Mouse (Mus musculus): ENCODE data around the gene Mapk12. TPM values are rescaled to one million over a fixed set of nuclear protein-coding genes. Genes with fewer than 3 reads are reported as not detected.

The Mapk12 gene
- polyA plus RNA-seq, 1 experiment from 2014 or later, result 14.4 TPM

- peak within 1 kb of the TSS; percentile 90 for H3K27ac ChIP-seq (ENCODE audit: low read length)
- H3K36me3 ChIP-seq (ENCODE audit: insufficient read depth, low read length), result no peaks in the 10 kb centered on the region
- DNase-seq (ENCODE audit: low spot score) (peak; percentile 94), ATAC-seq (peak; percentile 87)
- TF ChIP-seq EP300 (IDR thresholded peaks at IDR 0.05) (no peak), CTCF (IDR thresholded peaks at IDR 0.05) (no peak)
- H3K4me1 ChIP-seq (ENCODE audit: insufficient read depth, low read depth, low read length), result peaks cover 41% of the 10 kb centered on the region
- peak within 1 kb of the TSS; percentile 81 for H3K4me2 ChIP-seq (replicated peaks; ENCODE audit: low read depth, low read length)
- H3K4me3 ChIP-seq (ENCODE audit: low read depth, low read length), result peak within 1 kb of the TSS; percentile 70
- peak within 1 kb of the TSS; percentile 56 for H3K9ac ChIP-seq (replicated peaks; ENCODE audit: low read depth)
- under 1% methylated on average over 37 of the region's 72 CpGs for WGBS
- no peaks in the 10 kb centered on the region for H3K27me3 ChIP-seq (replicated peaks; ENCODE audit: insufficient read depth, low read length)
- H3K9me3 ChIP-seq (ENCODE audit: low read length), result no peaks in the 10 kb centered on the region
These were observed 40.2 kb upstream of the Mapk12 start, which contains the start of gene Plxnb2 for GRCm38 (mm10) chr15:89180571-89181229. Gene Plxnb2, minus strand, starts transcription at chr15:89180788.

DNA sequence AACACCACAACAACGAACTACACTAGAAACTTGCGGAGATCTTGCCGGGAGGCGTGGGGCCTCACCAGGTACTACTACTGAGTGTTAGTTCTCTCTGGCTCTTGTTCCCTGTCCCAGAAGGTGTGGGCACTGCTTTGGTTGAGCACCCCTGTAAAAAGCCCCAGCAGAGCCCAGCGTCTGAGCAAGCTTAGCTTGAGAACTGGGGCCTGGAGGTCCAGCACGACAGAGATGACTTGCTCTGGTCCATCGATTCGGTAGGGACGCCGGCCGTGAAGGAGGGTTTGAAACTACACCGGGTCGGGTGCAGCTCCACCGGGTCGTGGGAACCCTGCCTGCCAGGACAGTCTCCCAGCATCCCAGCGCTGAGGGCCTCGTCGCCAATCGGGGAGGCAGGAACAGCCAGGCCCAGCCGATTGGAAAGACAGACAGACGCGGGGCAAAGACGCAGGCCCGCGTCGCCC lies 39.6 kb upstream of the Mapk12 start:
- peaks cover 47% of the 10 kb centered on the region for H3K4me1 ChIP-seq (ENCODE audit: insufficient read depth, low read depth, low read length)
- H3K4me2 ChIP-seq (replicated peaks; ENCODE audit: low read depth, low read length), result peak overlapping the region; percentile 81
- H3K9ac ChIP-seq (replicated peaks; ENCODE audit: low read depth), result peak overlapping the region; percentile 56
- peak; percentile 43 for DNase-seq (ENCODE audit: low spot score)
- H3K9me3 ChIP-seq (ENCODE audit: low read length), result no peaks in the 10 kb centered on the region
- H3K27me3 ChIP-seq (replicated peaks; ENCODE audit: insufficient read depth, low read length), result no peaks in the 10 kb centered on the region
- ATAC-seq, result 0 out of 2 replicates have a peak, but pooled peaks have one; percentile 0
- peak overlapping the region; percentile 70 for H3K4me3 ChIP-seq (ENCODE audit: low read depth, low read length)
- H3K36me3 ChIP-seq (ENCODE audit: insufficient read depth, low read length), result no peaks in the 10 kb centered on the region
- TF ChIP-seq CTCF (IDR thresholded peaks at IDR 0.05), result no peak
- TF ChIP-seq EP300 (IDR thresholded peaks at IDR 0.05), result no peak
- 0% methylated on average over 16 of the region's 26 CpGs for WGBS
- peak overlapping the region; percentile 90 for H3K27ac ChIP-seq (ENCODE audit: low read length)

DNA sequence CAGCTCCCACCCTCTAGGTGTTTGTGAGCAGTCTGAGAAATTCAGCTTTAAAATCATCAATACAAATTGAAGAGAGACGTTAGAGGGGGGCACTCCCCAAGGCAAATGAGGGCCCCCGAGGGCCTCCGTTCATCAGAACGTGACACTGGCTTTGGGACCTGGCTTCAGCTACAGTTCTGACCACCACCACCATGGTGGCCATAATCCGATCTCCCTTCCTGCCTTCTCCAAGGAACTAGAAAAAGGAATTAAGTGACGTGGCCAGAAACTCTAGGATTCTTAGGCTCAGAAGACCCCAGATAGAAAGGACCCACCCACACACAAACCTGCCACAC lies 39.1 kb upstream of the Mapk12 start:
- 2% methylated on average over 6 of the region's 6 CpGs for WGBS
- Histone ChIP-seq H3K4me3 (ENCODE audit: low read depth, low read length) (peak overlapping the region; percentile 70), H3K27me3 (replicated peaks; ENCODE audit: insufficient read depth, low read length) (no peaks in the 10 kb centered on the region), H3K4me1 (ENCODE audit: insufficient read depth, low read depth, low read length) (peaks cover 52% of the 10 kb centered on the region), H3K27ac (ENCODE audit: low read length) (peak overlapping the region; percentile 90), H3K9ac (replicated peaks; ENCODE audit: low read depth) (peak overlapping the region; percentile 56), H3K36me3 (ENCODE audit: insufficient read depth, low read length) (no peaks in the 10 kb centered on the region), H3K9me3 (ENCODE audit: low read length) (no peaks in the 10 kb centered on the region), H3K4me2 (replicated peaks; ENCODE audit: low read depth, low read length) (peak overlapping the region; percentile 81)
- DNase-seq (ENCODE audit: low spot score) (no peak), ATAC-seq (no peak)
- no peak for TF ChIP-seq CTCF (IDR thresholded peaks at IDR 0.05)
- TF ChIP-seq EP300 (IDR thresholded peaks at IDR 0.05), result no peak

DNA sequence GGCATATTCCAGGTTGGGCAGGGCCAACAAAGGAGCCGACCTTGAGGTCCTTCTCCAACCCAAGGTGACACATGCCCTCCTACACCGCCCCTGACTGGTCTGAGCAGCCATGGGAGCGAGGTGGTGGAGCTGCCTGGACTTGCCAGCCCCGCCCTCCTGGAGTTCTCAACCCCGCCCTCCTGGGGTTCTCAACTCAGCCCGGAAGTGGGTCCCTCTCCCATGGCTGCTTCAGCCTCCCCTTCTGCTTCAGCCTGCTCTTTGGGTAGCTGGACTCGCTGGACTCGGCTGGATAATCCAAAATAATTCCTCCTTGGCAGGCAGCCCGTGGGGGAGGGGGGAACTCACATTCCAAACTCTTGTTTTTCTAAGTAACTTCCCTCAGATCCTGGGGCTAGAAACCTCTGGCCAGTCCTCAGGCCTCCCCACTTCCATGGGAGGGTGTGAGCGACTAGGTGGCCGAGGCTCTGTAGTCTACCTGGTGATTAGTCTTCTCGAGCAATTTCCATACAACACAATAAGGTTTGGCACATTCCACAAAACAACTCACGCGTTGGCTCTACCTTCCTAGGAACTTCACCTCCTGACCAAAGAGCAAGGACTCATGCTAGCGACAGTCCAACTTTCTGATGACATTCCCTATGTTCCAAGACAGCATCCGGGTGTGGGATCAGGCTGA lies 38.6 kb upstream of the Mapk12 start:
- peak overlapping the region; percentile 81 for H3K4me2 ChIP-seq (replicated peaks; ENCODE audit: low read depth, low read length)
- no peaks in the 10 kb centered on the region for H3K27me3 ChIP-seq (replicated peaks; ENCODE audit: insufficient read depth, low read length)
- no peaks in the 10 kb centered on the region for H3K9me3 ChIP-seq (ENCODE audit: low read length)
- 3% methylated on average over 16 of the region's 16 CpGs for WGBS
- peak overlapping the region; percentile 70 for H3K4me3 ChIP-seq (ENCODE audit: low read depth, low read length)
- TF ChIP-seq EP300 (IDR thresholded peaks at IDR 0.05) (no peak), CTCF (IDR thresholded peaks at IDR 0.05) (no peak)
- DNase-seq (ENCODE audit: low spot score) (peak; percentile 94), ATAC-seq (peak; percentile 64)
- peak overlapping the region; percentile 90 for H3K27ac ChIP-seq (ENCODE audit: low read length)
- peaks cover 57% of the 10 kb centered on the region for H3K4me1 ChIP-seq (ENCODE audit: insufficient read depth, low read depth, low read length)
- H3K36me3 ChIP-seq (ENCODE audit: insufficient read depth, low read length), result no peaks in the 10 kb centered on the region
- peak overlapping the region; percentile 56; the same call in 1 of the 2 replicates for H3K9ac ChIP-seq (replicated peaks; ENCODE audit: low read depth)

DNA sequence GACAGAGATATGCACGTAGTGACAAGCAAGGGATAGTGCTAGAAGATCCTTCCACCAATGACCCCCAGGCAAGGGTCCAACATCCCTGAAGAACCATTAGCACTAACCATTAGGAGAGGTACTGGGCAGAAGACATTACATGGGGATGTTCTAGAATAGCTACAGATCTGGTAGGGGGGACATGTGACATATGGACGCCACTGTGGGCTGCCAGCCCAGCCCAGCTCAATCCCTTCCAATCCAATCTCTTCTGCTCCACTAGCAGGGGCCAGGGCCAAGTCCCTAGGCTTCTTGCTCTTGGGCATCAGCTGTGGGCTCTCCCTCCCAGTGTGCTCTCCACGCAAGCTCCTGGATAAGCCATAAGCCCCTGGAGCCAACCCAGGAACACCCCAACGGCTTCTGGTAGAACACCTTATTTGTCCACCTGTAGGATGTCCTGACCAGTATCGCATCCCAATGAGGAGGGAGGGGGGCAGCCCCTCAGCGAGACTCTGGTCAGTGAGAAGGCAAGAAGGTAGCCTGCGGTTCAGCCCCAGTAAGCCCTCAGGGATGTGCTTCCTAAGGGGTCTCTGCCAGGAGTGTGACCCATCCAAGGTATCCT lies 37.9 kb upstream of the Mapk12 start:
- 51% methylated on average over 7 of the region's 7 CpGs for WGBS
- peak overlapping the region; percentile 81 for H3K4me2 ChIP-seq (replicated peaks; ENCODE audit: low read depth, low read length)
- ATAC-seq, result no peak
- no peak for TF ChIP-seq EP300 (IDR thresholded peaks at IDR 0.05)
- no peak for TF ChIP-seq CTCF (IDR thresholded peaks at IDR 0.05)
- H3K9me3 ChIP-seq (ENCODE audit: low read length), result no peaks in the 10 kb centered on the region
- H3K4me1 ChIP-seq (ENCODE audit: insufficient read depth, low read depth, low read length), result peaks cover 64% of the 10 kb centered on the region
- H3K27me3 ChIP-seq (replicated peaks; ENCODE audit: insufficient read depth, low read length), result no peaks in the 10 kb centered on the region
- H3K4me3 ChIP-seq (ENCODE audit: low read depth, low read length), result peak overlapping the region; percentile 70; the same call in 1 of the 2 replicates
- no peaks in the 10 kb centered on the region for H3K36me3 ChIP-seq (ENCODE audit: insufficient read depth, low read length)
- no peak overlapping the region for H3K9ac ChIP-seq (replicated peaks; ENCODE audit: low read depth)
- H3K27ac ChIP-seq (ENCODE audit: low read length), result peak overlapping the region; percentile 90
- DNase-seq (ENCODE audit: low spot score), result no peak

- Histone ChIP-seq H3K4me3 (ENCODE audit: low read depth, low read length) (no peak overlapping the region), H3K36me3 (ENCODE audit: insufficient read depth, low read length) (no peaks in the 10 kb centered on the region), H3K27me3 (replicated peaks; ENCODE audit: insufficient read depth, low read length) (no peaks in the 10 kb centered on the region), H3K27ac (ENCODE audit: low read length) (peak overlapping the region; percentile 90), H3K9me3 (ENCODE audit: low read length) (no peaks in the 10 kb centered on the region), H3K9ac (replicated peaks; ENCODE audit: low read depth) (no peak overlapping the region), H3K4me1 (ENCODE audit: insufficient read depth, low read depth, low read length) (peaks cover 68% of the 10 kb centered on the region), H3K4me2 (replicated peaks; ENCODE audit: low read depth, low read length) (peak overlapping the region; percentile 81)
- TF ChIP-seq EP300 (IDR thresholded peaks at IDR 0.05), result no peak
- no peak for TF ChIP-seq CTCF (IDR thresholded peaks at IDR 0.05)
- DNase-seq (ENCODE audit: low spot score), result peak; percentile 68
- 42% methylated on average over 4 of the region's 4 CpGs for WGBS
- no peak for ATAC-seq
These were observed 37.2 kb upstream of the Mapk12 start for GRCm38 (mm10) chr15:89177576-89178259.
